Mouse (Mus musculus): ENCODE measurements around the gene Glis3.

Glis3 gene

GRCm38 (mm10) chr19:28592981-28593380, 86.9 kb downstream of the Glis3 start:
- DNase-seq (ENCODE audit: low spot score in 2 of 2), result no peak

- no peak for DNase-seq (ENCODE audit: low spot score in 2 of 2)
Observed at GRCm38 (mm10) chr19:28591736-28592477, 88.0 kb downstream of the Glis3 start.

GRCm38 (mm10) chr19:28580499-28580898, 99.4 kb downstream of the Glis3 start:
- no peak for DNase-seq (ENCODE audit: low spot score in 2 of 2)

- DNase-seq (ENCODE audit: low spot score in 2 of 2), result no peak
Observed at GRCm38 (mm10) chr19:28579724-28580375, 100.0 kb downstream of the Glis3 start.

GRCm38 (mm10) chr19:28577023-28577422, 102.9 kb downstream of the Glis3 start:
- no peak for DNase-seq (ENCODE audit: low spot score in 2 of 2)

GRCm38 (mm10) chr19:28576619-28577018, 103.3 kb downstream of the Glis3 start:
- DNase-seq (ENCODE audit: low spot score in 2 of 2), result no peak

- DNase-seq (ENCODE audit: low spot score in 2 of 2), result no peak
Observed at GRCm38 (mm10) chr19:28573641-28574040, 106.2 kb downstream of the Glis3 start.

- no peak for DNase-seq (ENCODE audit: low spot score in 2 of 2)
Observed at GRCm38 (mm10) chr19:28569856-28570255, 110.0 kb downstream of the Glis3 start.

GRCm38 (mm10) chr19:28567100-28567499, 112.8 kb downstream of the Glis3 start:
- no peak for DNase-seq (ENCODE audit: low spot score in 2 of 2)

GRCm38 (mm10) chr19:28566554-28566953, 113.3 kb downstream of the Glis3 start:
- DNase-seq (ENCODE audit: low spot score in 2 of 2), result no peak

- DNase-seq (ENCODE audit: low spot score in 2 of 2), result no peak
Observed at GRCm38 (mm10) chr19:28561697-28562002, 118.2 kb downstream of the Glis3 start.

- DNase-seq (ENCODE audit: low spot score in 2 of 2), result no peak
Observed at GRCm38 (mm10) chr19:28560801-28561696, 118.8 kb downstream of the Glis3 start.

GRCm38 (mm10) chr19:28559836-28560235, 120.0 kb downstream of the Glis3 start:
- no peak for DNase-seq (ENCODE audit: low spot score in 2 of 2)

GRCm38 (mm10) chr19:28559400-28559799, 120.5 kb downstream of the Glis3 start:
- no peak for DNase-seq (ENCODE audit: low spot score in 2 of 2)

- no peak for DNase-seq (ENCODE audit: low spot score in 2 of 2)
Observed at GRCm38 (mm10) chr19:28558661-28559060, 121.2 kb downstream of the Glis3 start.

GRCm38 (mm10) chr19:28557559-28558328, 122.1 kb downstream of the Glis3 start:
- DNase-seq (ENCODE audit: low spot score in 2 of 2), result no peak

- no peak for DNase-seq (ENCODE audit: low spot score in 2 of 2)
Observed at GRCm38 (mm10) chr19:28555181-28555929, 124.5 kb downstream of the Glis3 start.

- no peak for DNase-seq (ENCODE audit: low spot score in 2 of 2)
Observed at GRCm38 (mm10) chr19:28550611-28551010, 129.3 kb downstream of the Glis3 start.

GRCm38 (mm10) chr19:28546933-28547332, 132.9 kb downstream of the Glis3 start:
- no peak for DNase-seq (ENCODE audit: low spot score in 2 of 2)

- DNase-seq (ENCODE audit: low spot score in 2 of 2), result no peak
Observed at GRCm38 (mm10) chr19:28545493-28545892, 134.4 kb downstream of the Glis3 start.

- DNase-seq (ENCODE audit: low spot score in 2 of 2), result no peak
Observed at GRCm38 (mm10) chr19:28538813-28539212, 141.1 kb downstream of the Glis3 start.
